1 mouse cellular context compared by ENCODE assay signal in the genomic region with DNA sequence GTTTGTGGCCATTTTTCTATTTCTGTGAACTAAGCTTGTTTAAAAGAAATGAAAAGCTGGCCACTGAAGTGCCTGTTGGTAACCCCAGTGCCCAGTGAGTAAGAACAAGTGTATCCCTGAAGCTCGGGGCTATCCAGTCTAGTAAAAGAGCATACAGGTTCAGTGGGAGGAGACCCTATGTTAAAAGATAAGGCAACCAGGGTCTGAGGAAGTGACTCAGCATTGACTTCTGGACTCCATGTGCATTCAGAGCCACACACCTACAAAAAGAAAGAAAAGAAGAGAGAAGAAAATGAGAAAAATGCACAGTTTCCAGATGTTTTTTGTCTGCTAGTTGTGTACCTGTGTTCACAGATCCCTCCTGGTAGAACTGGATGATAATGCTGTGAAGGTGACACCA.
TF ChIP-seq lines count a peak whose summit lies in the region.

No protein-coding gene starts in this region.

TF ChIP-seq in MEL, 35 proteins besides CTCF, POLR2A, EP300 and RAD21:
- peak; percentile 47 for TF ChIP-seq ETS1 (IDR thresholded peaks at IDR 0.05; ENCODE audit: low read depth, low read length)
- TF ChIP-seq NELFE (IDR thresholded peaks at IDR 0.05; ENCODE audit: low read depth, low read length) = no peak
- TF ChIP-seq GATA1 (IDR thresholded peaks at IDR 0.05; ENCODE audit: low read depth, low read length) = peak; percentile 61
- no peak for TF ChIP-seq TBP (IDR thresholded peaks at IDR 0.05; ENCODE audit: low read depth, low read length)
- TF ChIP-seq MAFK (IDR thresholded peaks at IDR 0.05; ENCODE audit: borderline replicate concordance, low read depth, low read length) = peak; percentile 47; the same call in 1 of the 2 replicates
- TF ChIP-seq JUND (IDR thresholded peaks at IDR 0.05; ENCODE audit: low read depth, low read length) = no peak
- TF ChIP-seq HCFC1 (IDR thresholded peaks at IDR 0.05; ENCODE audit: low read depth, low read length) = no peak
- peak; percentile 51; the same call in 1 of the 2 replicates for TF ChIP-seq MAX (IDR thresholded peaks at IDR 0.05; ENCODE audit: low read length)
- peak; percentile 84; the same call in 1 of the 2 replicates for TF ChIP-seq MYC (IDR thresholded peaks at IDR 0.05; ENCODE audit: low read depth, low read length)
- peak; percentile 46; the same call in 1 of the 2 replicates for TF ChIP-seq GABPA (IDR thresholded peaks at IDR 0.05; ENCODE audit: low read depth, low read length)
- TF ChIP-seq TCF12 (IDR thresholded peaks at IDR 0.05; ENCODE audit: low read depth, low read length) = no peak
- TF ChIP-seq RCOR1 (IDR thresholded peaks at IDR 0.05; ENCODE audit: low read depth, low read length) = peak; percentile 19; the same call in 1 of the 2 replicates
- peak; percentile 45; the same call in 1 of the 2 replicates for TF ChIP-seq MXI1 (IDR thresholded peaks at IDR 0.05; ENCODE audit: low read depth, low read length)
